Mouse (Mus musculus) thymus, postnatal 10 days (tissue): Measurements from ENCODE around the gene Cdc42ep4.

ENCODE experiments used
- DNase-seq, 2 experiments: peaks; one replicate each; pipeline ENCODE4 v3.0.0; 2021; ENCODE audit warnings: low spot score in 2 of 2

Gene Cdc42ep4

GRCm38 (mm10) chr11:113751484-113752084 is at the start of gene Cdc42ep4:
Gene Cdc42ep4 (minus strand): TSS chr11:113751881.
- DNase-seq = peak; percentile 82 to 84

GRCm38 (mm10) chr11:113800026-113800425 is 48.3 kb upstream of the Cdc42ep4 start:
- DNase-seq = no peak

- DNase-seq = no peak
Measured at GRCm38 (mm10) chr11:113799041-113799447, 47.4 kb upstream of the Cdc42ep4 start.

GRCm38 (mm10) chr11:113798011-113798410 is 46.3 kb upstream of the Cdc42ep4 start:
- no peak for DNase-seq

GRCm38 (mm10) chr11:113797014-113797983 is 45.6 kb upstream of the Cdc42ep4 start:
- no peak for DNase-seq

GRCm38 (mm10) chr11:113795846-113796245 is 44.2 kb upstream of the Cdc42ep4 start:
- no peak for DNase-seq

GRCm38 (mm10) chr11:113791357-113792215 is 39.9 kb upstream of the Cdc42ep4 start:
- no peak for DNase-seq

- no peak for DNase-seq
Measured at GRCm38 (mm10) chr11:113789101-113789500, 37.4 kb upstream of the Cdc42ep4 start.

GRCm38 (mm10) chr11:113788183-113788789 is 36.6 kb upstream of the Cdc42ep4 start:
- DNase-seq = peak; percentile 35 to 47

- no peak for DNase-seq
Measured at GRCm38 (mm10) chr11:113787432-113788182, 35.9 kb upstream of the Cdc42ep4 start.

GRCm38 (mm10) chr11:113787009-113787408 is 35.3 kb upstream of the Cdc42ep4 start:
- DNase-seq = no peak

- no peak for DNase-seq
Measured at GRCm38 (mm10) chr11:113786395-113786794, 34.7 kb upstream of the Cdc42ep4 start.

GRCm38 (mm10) chr11:113785406-113786171 is 33.9 kb upstream of the Cdc42ep4 start:
- peak; percentile 33 to 49 for DNase-seq

- no peak for DNase-seq
Measured at GRCm38 (mm10) chr11:113784656-113785396, 33.1 kb upstream of the Cdc42ep4 start.

GRCm38 (mm10) chr11:113782496-113782895 is 30.8 kb upstream of the Cdc42ep4 start:
- DNase-seq = no peak

- DNase-seq = no peak
Measured at GRCm38 (mm10) chr11:113782006-113782405, 30.3 kb upstream of the Cdc42ep4 start.

- DNase-seq = peak in 1 of 2 experiments; percentile 36
Measured at GRCm38 (mm10) chr11:113779680-113780041, 28.0 kb upstream of the Cdc42ep4 start.

GRCm38 (mm10) chr11:113778733-113779679 is 27.3 kb upstream of the Cdc42ep4 start:
- DNase-seq = no peak
